Mouse (Mus musculus): ENCODE measurements at regions not wholly inside any gene's neighbourhood (a gene's known extent, or its start where the extent isn't known, plus 50 kb on each side); places are given as distances from the start of the nearest gene placed in this dataset.

- DNase-seq: peak in 1 of 2 experiments; percentile 14
Measured at GRCm38 (mm10) chr13:114523116-114523515, 64.4 kb upstream of the Fst start.

GRCm38 (mm10) chr13:114526856-114527255 is 68.1 kb upstream of the Fst start:
- no peak for DNase-seq

GRCm38 (mm10) chr13:114530171-114530774 is 71.5 kb upstream of the Fst start:
- no peak for DNase-seq

GRCm38 (mm10) chr13:114531780-114532179 is 73.0 kb upstream of the Fst start:
- no peak for DNase-seq

- no peak for DNase-seq
Measured at GRCm38 (mm10) chr13:114532393-114533097, 73.8 kb upstream of the Fst start.

GRCm38 (mm10) chr13:114534591-114534990 is 75.8 kb upstream of the Fst start:
- DNase-seq: no peak

GRCm38 (mm10) chr13:114535721-114536120 is 77.0 kb upstream of the Fst start:
- DNase-seq: no peak

GRCm38 (mm10) chr13:114571731-114572130 is 113.0 kb upstream of the Fst start:
- DNase-seq: no peak

- no peak for DNase-seq
Measured at GRCm38 (mm10) chr13:114584566-114584965, 125.8 kb upstream of the Fst start.

- peak; percentile 36 to 52 for DNase-seq
Measured at GRCm38 (mm10) chr13:114587621-114588020, 128.9 kb upstream of the Fst start.

- DNase-seq: no peak
Measured at GRCm38 (mm10) chr13:114603341-114603740, 144.6 kb upstream of the Fst start.

- DNase-seq: no peak
Measured at GRCm38 (mm10) chr13:114604037-114604694, 145.4 kb upstream of the Fst start.

- DNase-seq: no peak
Measured at GRCm38 (mm10) chr13:114613909-114614308, 155.2 kb upstream of the Fst start.

GRCm38 (mm10) chr13:114619416-114619815 is 160.7 kb upstream of the Fst start:
- DNase-seq: no peak

- DNase-seq: no peak
Measured at GRCm38 (mm10) chr13:114636731-114637130, 178.0 kb upstream of the Fst start.

GRCm38 (mm10) chr13:114639531-114639930 is 178.5 kb upstream of the Mocs2 start:
- DNase-seq: no peak

GRCm38 (mm10) chr13:114641688-114642390 is 176.2 kb upstream of the Mocs2 start:
- no peak for DNase-seq

- DNase-seq: no peak
Measured at GRCm38 (mm10) chr13:114642901-114643491, 175.0 kb upstream of the Mocs2 start.

- no peak for DNase-seq
Measured at GRCm38 (mm10) chr13:114643521-114643920, 174.5 kb upstream of the Mocs2 start.

GRCm38 (mm10) chr13:114654267-114654666 is 163.8 kb upstream of the Mocs2 start:
- DNase-seq: no peak

GRCm38 (mm10) chr13:114654953-114655586 is 163.0 kb upstream of the Mocs2 start:
- DNase-seq: no peak

- no peak for DNase-seq
Measured at GRCm38 (mm10) chr13:114672411-114672810, 145.6 kb upstream of the Mocs2 start.
